Mouse (Mus musculus) liver, embryonic 11.5 days (tissue): ENCODE measurements around the gene Tnni3. TPM values are rescaled to one million over a fixed set of nuclear protein-coding genes. Genes with fewer than 3 reads are reported as not detected.
A peak's percentile ranks its signal among the peaks of the same experiment; 100 is the strongest.

Experiments
- ATAC-seq: fragments of 200-750 bp; cut with Nextera tagmentation; replicated peaks from 2 replicates; pipeline ENCODE4 v1.8.0; 2017; ENCODE audit warnings: moderate number of reproducible peaks, mild to moderate bottlenecking, moderate TSS enrichment, moderate library complexity; ENCODE audit not compliant: low FRiP score
- DNase-seq: peaks from one replicate; pipeline ENCODE4 v3.0.0-alpha.2; 2017; ENCODE audit warnings: low spot score
- H3K27ac ChIP-seq: fragments of 300-500 bp; sonication (generic); 2 replicates; pipeline ENCODE4 v1.5.1; 2014; ENCODE audit warnings: mild to moderate bottlenecking, low read depth, low read length, control low read depth
- H3K27me3 ChIP-seq: fragments of 300-500 bp; sonication (generic); replicated peaks from 2 replicates; pipeline ENCODE4 v1.6.1; 2014; ENCODE audit warnings: low read length, mixed read lengths; ENCODE audit not compliant: control insufficient read depth, insufficient read depth
- H3K36me3 ChIP-seq: fragments of 300-500 bp; sonication (generic); 2 replicates; pipeline ENCODE4 v1.6.1; 2014; ENCODE audit warnings: mild to moderate bottlenecking, low read length, moderate library complexity, mixed read lengths; ENCODE audit not compliant: control insufficient read depth, insufficient read depth
- H3K4me1 ChIP-seq: fragments of 300-500 bp; sonication (generic); replicated peaks from 2 replicates; pipeline ENCODE4 v1.6.1; 2014; ENCODE audit warnings: low read length, mixed read lengths; ENCODE audit not compliant: control insufficient read depth, insufficient read depth
- H3K4me2 ChIP-seq: fragments of 300-500 bp; sonication (generic); 2 replicates; pipeline ENCODE4 v1.6.1; 2014; ENCODE audit warnings: mild to moderate bottlenecking, control low read depth, moderate library complexity
- H3K4me3 ChIP-seq: fragments of 300-500 bp; sonication (generic); 2 replicates; pipeline ENCODE4 v1.5.1; 2014; ENCODE audit warnings: low read depth, low read length, control low read depth
- H3K9ac ChIP-seq: fragments of 300-500 bp; sonication (generic); 2 replicates; pipeline ENCODE4 v1.6.1; 2014; ENCODE audit warnings: low read depth, low read length, control low read depth
- H3K9me3 ChIP-seq: fragments of 300-500 bp; sonication (generic); 2 replicates; pipeline ENCODE4 v1.6.1; 2016; ENCODE audit warnings: low read length, inconsistent platforms, mixed read lengths; ENCODE audit not compliant: control insufficient read depth
- WGBS: fragments of 180-500 bp; shearing (Covaris S2); extraction: QIAGEN DNeasy Blood & Tissue Kit; methylation state at CpG from one replicate; pipeline ENCODE4 v1.1.7; 2014; 5-methylcytosine and 5-hydroxymethylcytosine counted together
- polyA plus RNA-seq: library from polyadenylated mRNA; unstranded; fragments of >200 nt; fragmentation: Nextera tagmentation; extraction: Ambion mirVana; gene quantifications from 2 replicates; pipeline ENCODE4 v1.2.1, GENCODE M21; 2014

Gene Tnni3
- polyA plus RNA-seq, 1 experiment from 2014 or later = 17.0 TPM

- ATAC-seq (peak; percentile 78), DNase-seq (peak; percentile 69)
- no peak overlapping the region; the same call in 1 of the 2 replicates for H3K9ac ChIP-seq
- H3K27ac ChIP-seq = peak overlapping the region; percentile 67
- peaks cover 40% of the 10 kb centered on the region for H3K27me3 ChIP-seq
- H3K4me3 ChIP-seq = peak overlapping the region; percentile 39
- H3K4me1 ChIP-seq = no peaks in the 10 kb centered on the region; the same call in 1 of the 2 replicates
- H3K9me3 ChIP-seq = no peaks in the 10 kb centered on the region
- WGBS = under 1% methylated on average over 39 of the region's 39 CpGs
- peak overlapping the region; percentile 61 for H3K4me2 ChIP-seq
- H3K36me3 ChIP-seq = peaks cover 16% of the 10 kb centered on the region
These were observed 45.8 kb downstream of the Tnni3 start for GRCm38 (mm10) chr7:4478021-4478795.

GRCm38 (mm10) chr7:4473940-4474339 lies 50.1 kb downstream of the Tnni3 start:
- no peak overlapping the region for H3K4me3 ChIP-seq
- no peaks in the 10 kb centered on the region for H3K9me3 ChIP-seq
- no peak for ATAC-seq
- H3K27me3 ChIP-seq = peaks cover 71% of the 10 kb centered on the region
- H3K9ac ChIP-seq = no peak overlapping the region
- no peak for DNase-seq
- peak overlapping the region; percentile 42 for H3K4me2 ChIP-seq
- H3K27ac ChIP-seq = no peak overlapping the region
- H3K36me3 ChIP-seq = no peaks in the 10 kb centered on the region
- H3K4me1 ChIP-seq = peaks cover 6% of the 10 kb centered on the region
- 11% methylated on average over 19 of the region's 19 CpGs for WGBS

GRCm38 (mm10) chr7:4471179-4471555 lies 52.9 kb downstream of the Tnni3 start:
- 2% methylated on average over 24 of the region's 24 CpGs for WGBS
- peak overlapping the region; percentile 40 for H3K4me3 ChIP-seq
- peaks cover 59% of the 10 kb centered on the region for H3K27me3 ChIP-seq

GRCm38 (mm10) chr7:4470275-4471178 lies 53.5 kb downstream of the Tnni3 start:
- peak overlapping the region; percentile 76 for H3K4me2 ChIP-seq
- H3K9ac ChIP-seq = no peak overlapping the region
- no peak overlapping the region for H3K27ac ChIP-seq
- H3K9me3 ChIP-seq = no peaks in the 10 kb centered on the region
- ATAC-seq = peak; percentile 53
- H3K36me3 ChIP-seq = no peaks in the 10 kb centered on the region
- peaks cover 6% of the 10 kb centered on the region for H3K4me1 ChIP-seq
- 2% methylated on average over 35 of the region's 35 CpGs for WGBS
- peaks cover 56% of the 10 kb centered on the region for H3K27me3 ChIP-seq
- peak overlapping the region; percentile 40 for H3K4me3 ChIP-seq
- peak; percentile 66 for DNase-seq

More at GRCm38 (mm10) chr7:4471179-4471555, 52.9 kb downstream of the Tnni3 start:
- H3K27ac ChIP-seq = no peak overlapping the region
- H3K36me3 ChIP-seq = no peaks in the 10 kb centered on the region
- peak overlapping the region; percentile 76 for H3K4me2 ChIP-seq
- H3K4me1 ChIP-seq = peaks cover 6% of the 10 kb centered on the region
- no peak overlapping the region for H3K9ac ChIP-seq
- peak; percentile 74 for DNase-seq
- no peaks in the 10 kb centered on the region for H3K9me3 ChIP-seq
- ATAC-seq = peak; percentile 70

Other genes starting within 250 kb of the Tnni3 start
- gene Ncr1, start 186.5 kb downstream of the Tnni3 start, polyA plus RNA-seq = not detected in 2 replicates
- 5.1 and 5.7 TPM in 2 replicates for gene Gp6, start 126.5 kb downstream of the Tnni3 start, polyA plus RNA-seq
- 17.4 and 18.2 TPM in 2 replicates for gene Rdh13, start 78.6 kb downstream of the Tnni3 start, polyA plus RNA-seq
- 2.0 and 2.6 TPM in 2 replicates for gene Eps8l1, start 63.6 kb downstream of the Tnni3 start, polyA plus RNA-seq
- gene Ppp1r12c, start 22.5 kb downstream of the Tnni3 start, polyA plus RNA-seq = 46.2 and 48.0 TPM in 2 replicates
- 25.1 and 27.7 TPM in 2 replicates for gene Tnnt1, start 7.8 kb downstream of the Tnni3 start, polyA plus RNA-seq
- gene Dnaaf3, start 8.2 kb upstream of the Tnni3 start, polyA plus RNA-seq = 0.22 and 0.45 TPM in 2 replicates
- gene Syt5, start 23.3 kb upstream of the Tnni3 start, polyA plus RNA-seq = 0.73 and 1.2 TPM in 2 replicates
- not detected in 2 replicates for gene Ptprh, start 79.8 kb upstream of the Tnni3 start, polyA plus RNA-seq
- gene Tmem86b, start 107.2 kb upstream of the Tnni3 start, polyA plus RNA-seq = 12.9 and 18.0 TPM in 2 replicates
- 5.6 and 6.6 TPM in 2 replicates for gene Ppp6r1, start 134.8 kb upstream of the Tnni3 start, polyA plus RNA-seq
- 132 and 137 TPM in 2 replicates for gene Hspbp1, start 160.8 kb upstream of the Tnni3 start, polyA plus RNA-seq
- 0.66 and 1.0 TPM in 2 replicates for gene Brsk1, start 166.4 kb upstream of the Tnni3 start, polyA plus RNA-seq
- gene Tmem150b, start 201.0 kb upstream of the Tnni3 start, polyA plus RNA-seq = 0.16 TPM in 1 of 2 replicates, not detected in the other
- gene Kmt5c, start 215.9 kb upstream of the Tnni3 start, polyA plus RNA-seq = 88.8 and 97.1 TPM in 2 replicates
- gene Cox6b2, start 228.9 kb upstream of the Tnni3 start, polyA plus RNA-seq = 111 and 116 TPM in 2 replicates
- gene Fam71e2, start 247.1 kb upstream of the Tnni3 start, polyA plus RNA-seq = not detected in 2 replicates